Mouse (Mus musculus): ENCODE data around the gene Phyhd1.

DNA sequence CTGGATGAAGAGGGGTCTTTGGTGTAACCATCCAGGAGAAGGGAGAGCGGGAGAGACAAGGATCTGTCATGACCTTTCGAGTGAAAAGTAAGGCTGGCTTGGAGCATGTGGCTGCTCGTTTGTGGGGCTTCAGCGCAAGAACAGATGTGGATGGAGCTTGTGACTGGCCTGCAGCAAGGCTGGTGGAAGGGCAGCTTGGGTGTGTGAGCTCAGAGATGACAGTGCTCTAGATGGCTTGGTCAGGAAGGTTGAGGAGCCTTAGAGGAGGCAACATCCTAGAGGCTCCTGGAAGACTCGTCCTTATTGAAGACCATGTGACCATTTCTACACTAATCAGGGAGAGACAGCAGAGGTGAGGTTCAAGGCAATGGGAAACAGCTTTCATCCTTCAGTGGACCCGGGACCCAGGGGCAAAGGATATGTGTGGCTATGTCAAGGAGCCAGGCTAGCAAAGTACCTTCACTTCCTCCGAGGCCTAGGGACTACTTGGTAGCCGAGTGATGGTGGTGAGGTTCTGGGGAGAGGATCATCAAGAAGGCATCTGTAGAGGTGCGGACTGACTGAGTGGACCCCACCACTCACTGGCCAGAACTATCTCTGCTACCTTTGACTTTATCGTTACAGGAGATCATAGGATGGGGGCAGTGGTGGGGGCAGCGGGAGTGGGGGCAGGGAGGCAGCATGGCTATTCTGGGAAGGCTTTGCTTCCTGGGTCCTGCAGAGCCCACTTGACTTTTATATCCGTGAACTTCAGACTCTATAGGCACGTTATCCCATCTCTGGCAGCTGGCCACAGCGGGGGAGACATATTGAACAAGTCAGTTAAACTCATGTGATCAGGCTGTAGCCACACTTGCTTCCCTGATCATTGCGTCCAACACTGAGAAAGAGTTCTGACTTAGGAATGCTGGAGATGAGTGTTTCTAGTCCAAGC, 6.6 kb upstream of the Phyhd1 start:
- no peak for TF ChIP-seq CTCF (IDR thresholded peaks at IDR 0.05; ENCODE audit: low read depth)
- TF ChIP-seq EP300 (optimal IDR thresholded peaks at IDR 0.05) = no peak
